Mouse (Mus musculus): Measurements from ENCODE around the gene Nenf. TPM values are rescaled to one million over a fixed set of nuclear protein-coding genes. Genes with fewer than 3 reads are reported as not detected.

Gene Nenf
- total RNA-seq, 1 experiment from 2014 or later: 7.4 TPM

DNA sequence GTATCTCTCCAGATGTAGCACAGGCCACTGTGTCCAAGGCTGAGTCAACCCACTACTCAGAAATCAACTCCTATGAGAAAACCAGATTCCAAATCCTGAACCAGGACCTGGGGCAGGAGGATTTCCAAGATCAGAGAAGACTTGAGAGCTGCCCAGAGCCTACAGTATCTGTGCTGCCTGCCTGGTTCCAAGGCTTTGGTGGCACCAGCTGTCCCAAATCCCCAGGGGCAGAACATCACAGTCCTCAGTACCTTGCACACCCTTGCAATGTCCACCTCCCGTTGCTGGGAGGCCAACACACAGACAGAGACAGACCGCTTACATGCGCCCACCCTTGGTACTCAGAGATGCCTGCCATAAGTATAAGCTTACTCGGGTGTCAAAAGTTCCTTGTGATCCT is 19.7 kb downstream of the Nenf start:
- no peak for ATAC-seq (replicated peaks in 1 of 2; ENCODE audit: insufficient read depth in 1 of 2, low FRiP score in 2 of 2, low TSS enrichment in 1 of 2, low read depth in 1 of 2, poor library complexity in 2 of 2, severe bottlenecking in 2 of 2)

DNA sequence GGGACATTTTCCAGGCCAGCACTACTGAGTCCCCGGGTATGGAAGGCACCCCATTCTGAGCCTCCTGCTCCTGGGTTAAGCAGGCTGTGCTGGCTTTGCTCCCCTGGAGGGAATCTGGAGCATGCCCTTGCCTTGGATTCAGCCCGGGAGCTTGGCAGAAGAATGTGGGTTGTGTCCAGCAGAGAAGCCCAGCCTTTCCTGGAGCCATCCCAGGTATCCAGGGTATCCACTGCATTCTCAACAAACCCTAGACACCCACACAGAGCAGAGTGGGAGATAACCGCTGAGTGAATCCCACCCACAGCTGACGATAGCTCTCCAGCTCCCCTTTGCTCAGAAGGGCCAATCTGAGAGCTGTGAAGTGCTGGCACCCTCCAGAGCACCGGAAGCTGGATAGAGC is 21.5 kb downstream of the Nenf start:
- no peak for ATAC-seq (replicated peaks in 1 of 2; ENCODE audit: insufficient read depth in 1 of 2, low FRiP score in 2 of 2, low TSS enrichment in 1 of 2, low read depth in 1 of 2, poor library complexity in 2 of 2, severe bottlenecking in 2 of 2)

DNA sequence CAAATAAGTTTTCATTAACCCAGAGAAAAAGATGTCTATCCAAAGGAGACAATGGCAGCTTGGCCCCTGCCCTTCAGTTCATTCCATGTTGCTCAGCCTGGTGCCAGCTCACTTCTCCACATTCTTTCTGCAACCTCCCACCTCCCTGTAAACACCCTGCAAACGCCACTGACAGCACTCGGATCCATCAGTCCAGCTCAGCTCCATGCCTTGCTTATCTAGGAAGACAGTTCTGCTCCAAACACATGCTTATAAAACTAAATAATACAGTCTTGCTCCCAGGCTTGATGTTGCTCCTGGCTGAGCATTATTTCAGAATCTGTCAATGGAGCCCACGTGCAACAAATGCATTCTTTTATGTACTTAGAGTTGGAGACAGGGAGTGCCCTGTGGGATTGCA is 22.2 kb downstream of the Nenf start:
- no peak for ATAC-seq (replicated peaks in 1 of 2; ENCODE audit: insufficient read depth in 1 of 2, low FRiP score in 2 of 2, low TSS enrichment in 1 of 2, low read depth in 1 of 2, poor library complexity in 2 of 2, severe bottlenecking in 2 of 2)

GRCm38 (mm10) chr1:191293996-191294795 is 23.8 kb downstream of the Nenf start:
- ATAC-seq (replicated peaks in 1 of 2; ENCODE audit: insufficient read depth in 1 of 2, low FRiP score in 2 of 2, low TSS enrichment in 1 of 2, low read depth in 1 of 2, poor library complexity in 2 of 2, severe bottlenecking in 2 of 2): no peak

GRCm38 (mm10) chr1:191293051-191293450 is 24.9 kb downstream of the Nenf start:
- no peak for ATAC-seq (replicated peaks in 1 of 2; ENCODE audit: insufficient read depth in 1 of 2, low FRiP score in 2 of 2, low TSS enrichment in 1 of 2, low read depth in 1 of 2, poor library complexity in 2 of 2, severe bottlenecking in 2 of 2)

DNA sequence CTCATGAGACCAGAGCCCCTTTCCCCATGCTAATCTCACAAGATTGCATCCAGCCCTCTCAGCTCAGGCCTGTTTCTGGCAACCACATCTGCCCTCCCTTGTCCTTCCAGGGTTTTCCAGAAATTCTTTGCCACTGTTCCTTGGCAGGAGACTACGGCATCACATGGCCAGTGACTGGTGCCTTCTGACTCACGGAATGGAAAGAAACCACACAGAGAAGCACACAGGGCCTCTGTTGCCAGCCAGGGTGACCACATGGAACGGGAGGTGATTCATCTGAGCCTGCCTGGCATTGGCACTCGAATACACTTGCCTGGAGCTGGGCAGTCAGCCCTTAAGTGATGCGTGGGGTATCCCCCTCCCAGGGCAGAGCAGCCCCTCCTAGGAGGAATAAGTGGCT is 25.6 kb downstream of the Nenf start:
- ATAC-seq (replicated peaks in 1 of 2; ENCODE audit: insufficient read depth in 1 of 2, low FRiP score in 2 of 2, low TSS enrichment in 1 of 2, low read depth in 1 of 2, poor library complexity in 2 of 2, severe bottlenecking in 2 of 2): no peak

GRCm38 (mm10) chr1:191288762-191289161 is 29.2 kb downstream of the Nenf start:
- ATAC-seq (replicated peaks in 1 of 2; ENCODE audit: insufficient read depth in 1 of 2, low FRiP score in 2 of 2, low TSS enrichment in 1 of 2, low read depth in 1 of 2, poor library complexity in 2 of 2, severe bottlenecking in 2 of 2): peak; percentile 46 to 71

DNA sequence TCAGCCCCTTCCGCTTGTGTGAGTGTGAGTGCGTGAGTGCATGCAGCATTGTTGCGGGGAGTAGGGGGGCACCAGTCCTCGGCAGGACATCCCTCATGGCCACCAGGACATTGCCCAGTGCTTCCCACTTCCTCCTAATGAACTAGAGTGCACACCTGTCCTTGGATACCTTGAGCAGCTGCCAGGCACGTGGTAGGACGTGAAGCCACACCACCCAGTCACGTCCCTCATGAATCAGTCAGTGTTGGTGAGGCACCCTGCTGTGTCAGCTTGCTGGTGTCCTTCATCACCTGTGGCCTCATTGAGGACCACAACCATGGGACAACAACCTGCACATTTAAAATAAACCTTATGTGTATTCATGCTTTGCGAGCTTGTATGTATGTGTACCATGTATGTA is 33.5 kb downstream of the Nenf start:
- no peak for ATAC-seq (replicated peaks in 1 of 2; ENCODE audit: insufficient read depth in 1 of 2, low FRiP score in 2 of 2, low TSS enrichment in 1 of 2, low read depth in 1 of 2, poor library complexity in 2 of 2, severe bottlenecking in 2 of 2)

DNA sequence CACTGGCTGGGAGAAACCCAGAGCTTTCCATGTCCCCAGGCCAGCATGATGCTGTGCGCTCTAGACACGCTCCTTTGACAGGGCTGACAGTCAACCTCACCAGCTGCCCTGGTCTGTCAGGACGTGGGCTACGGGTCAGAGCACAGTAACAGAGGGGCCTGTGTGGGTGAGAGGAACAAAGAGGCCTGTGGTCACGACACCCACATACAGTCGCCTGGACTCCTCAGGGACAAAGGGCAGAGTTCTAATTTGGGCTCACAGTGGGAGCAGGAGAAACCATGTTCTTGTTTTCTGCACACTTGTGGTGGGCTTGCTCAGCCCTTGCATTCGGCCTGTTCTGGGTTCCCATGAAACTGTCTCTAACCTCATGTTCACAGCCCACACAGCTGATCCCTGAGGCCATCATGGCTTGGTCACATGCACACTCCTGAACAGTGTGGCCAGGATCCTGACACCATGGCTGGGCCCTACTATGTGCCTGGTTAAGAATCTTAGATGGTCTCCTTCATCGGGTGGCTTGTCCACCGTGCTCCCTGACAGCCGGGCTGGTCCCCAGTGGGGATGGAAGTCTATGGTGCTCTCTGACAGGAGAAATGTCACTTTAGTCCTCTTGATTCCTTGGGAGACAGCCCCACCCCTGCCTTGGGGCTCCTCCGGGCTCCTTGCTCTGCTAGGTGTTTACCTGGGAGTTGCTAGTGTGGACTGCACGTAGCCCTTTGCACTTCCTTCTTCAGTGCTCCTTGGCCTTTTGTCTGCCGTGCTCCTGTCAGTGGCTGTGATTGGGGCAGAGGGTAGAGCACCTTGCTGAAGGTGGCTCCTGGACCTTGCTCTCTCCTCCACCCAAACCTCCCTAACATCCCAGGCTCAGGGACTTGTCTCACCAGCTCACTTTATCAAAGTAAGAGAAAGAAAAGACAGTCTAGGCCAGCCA is 34.6 kb downstream of the Nenf start:
- no peak for ATAC-seq (replicated peaks in 1 of 2; ENCODE audit: insufficient read depth in 1 of 2, low FRiP score in 2 of 2, low TSS enrichment in 1 of 2, low read depth in 1 of 2, poor library complexity in 2 of 2, severe bottlenecking in 2 of 2)

- no peak for ATAC-seq (replicated peaks in 1 of 2; ENCODE audit: insufficient read depth in 1 of 2, low FRiP score in 2 of 2, low TSS enrichment in 1 of 2, low read depth in 1 of 2, poor library complexity in 2 of 2, severe bottlenecking in 2 of 2)
These were observed 35.7 kb downstream of the Nenf start for GRCm38 (mm10) chr1:191282319-191282718.

DNA sequence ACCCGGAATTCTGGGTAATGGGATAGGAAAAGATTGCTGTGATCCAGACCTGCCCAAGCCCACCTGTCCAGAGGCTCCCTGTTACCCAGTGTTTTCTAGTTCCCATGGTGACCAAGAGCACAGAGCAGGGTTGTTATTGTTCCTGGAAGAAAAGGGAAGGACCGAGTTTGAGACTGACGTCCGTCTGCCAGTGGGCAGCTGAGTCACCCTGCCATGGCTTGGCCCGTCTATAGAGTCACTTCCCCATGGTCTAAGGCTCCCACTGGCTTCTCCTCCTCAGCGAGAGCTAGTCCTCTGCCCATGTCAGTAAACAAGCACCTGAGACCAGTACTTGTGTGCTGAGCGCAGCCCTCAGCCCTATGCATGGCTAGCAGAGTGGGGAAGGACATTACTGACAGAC is 36.8 kb downstream of the Nenf start:
- ATAC-seq (replicated peaks in 1 of 2; ENCODE audit: insufficient read depth in 1 of 2, low FRiP score in 2 of 2, low TSS enrichment in 1 of 2, low read depth in 1 of 2, poor library complexity in 2 of 2, severe bottlenecking in 2 of 2): peak; percentile 85 to 96

- no peak for ATAC-seq (replicated peaks in 1 of 2; ENCODE audit: insufficient read depth in 1 of 2, low FRiP score in 2 of 2, low TSS enrichment in 1 of 2, low read depth in 1 of 2, poor library complexity in 2 of 2, severe bottlenecking in 2 of 2)
These were observed 39.7 kb downstream of the Nenf start for GRCm38 (mm10) chr1:191278324-191278723.

- peak in 1 of 2 experiments; percentile 47; a peak in 1 of 4 replicates for ATAC-seq (replicated peaks in 1 of 2; ENCODE audit: insufficient read depth in 1 of 2, low FRiP score in 2 of 2, low TSS enrichment in 1 of 2, low read depth in 1 of 2, poor library complexity in 2 of 2, severe bottlenecking in 2 of 2)
These were observed 40.4 kb downstream of the Nenf start for GRCm38 (mm10) chr1:191277549-191278059.

DNA sequence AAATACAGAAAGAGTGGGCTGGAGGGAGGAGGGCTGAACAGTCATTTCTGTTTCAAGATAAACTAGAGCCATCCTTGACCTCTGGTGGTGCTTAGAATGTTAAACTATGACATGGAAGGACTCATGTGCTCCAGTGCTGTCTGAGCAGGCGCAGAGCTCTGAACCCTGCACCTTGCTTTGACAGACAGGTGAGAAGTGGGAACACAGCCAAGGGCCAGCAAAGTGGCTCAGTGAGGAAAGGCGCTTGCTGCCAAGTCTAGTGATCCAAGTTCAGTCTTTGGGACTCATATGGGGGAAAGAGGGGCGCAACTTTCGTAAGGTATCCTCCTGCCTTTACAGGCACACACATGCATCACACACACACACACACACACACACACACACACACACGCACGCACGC is 41.8 kb downstream of the Nenf start:
- ATAC-seq (replicated peaks in 1 of 2; ENCODE audit: insufficient read depth in 1 of 2, low FRiP score in 2 of 2, low TSS enrichment in 1 of 2, low read depth in 1 of 2, poor library complexity in 2 of 2, severe bottlenecking in 2 of 2): no peak

GRCm38 (mm10) chr1:191275527-191275926 is 42.5 kb downstream of the Nenf start:
- ATAC-seq (replicated peaks in 1 of 2; ENCODE audit: insufficient read depth in 1 of 2, low FRiP score in 2 of 2, low TSS enrichment in 1 of 2, low read depth in 1 of 2, poor library complexity in 2 of 2, severe bottlenecking in 2 of 2): peak; percentile 83 to 89

GRCm38 (mm10) chr1:191272660-191273059 is 45.3 kb downstream of the Nenf start:
- ATAC-seq (replicated peaks in 1 of 2; ENCODE audit: insufficient read depth in 1 of 2, low FRiP score in 2 of 2, low TSS enrichment in 1 of 2, low read depth in 1 of 2, poor library complexity in 2 of 2, severe bottlenecking in 2 of 2): no peak

DNA sequence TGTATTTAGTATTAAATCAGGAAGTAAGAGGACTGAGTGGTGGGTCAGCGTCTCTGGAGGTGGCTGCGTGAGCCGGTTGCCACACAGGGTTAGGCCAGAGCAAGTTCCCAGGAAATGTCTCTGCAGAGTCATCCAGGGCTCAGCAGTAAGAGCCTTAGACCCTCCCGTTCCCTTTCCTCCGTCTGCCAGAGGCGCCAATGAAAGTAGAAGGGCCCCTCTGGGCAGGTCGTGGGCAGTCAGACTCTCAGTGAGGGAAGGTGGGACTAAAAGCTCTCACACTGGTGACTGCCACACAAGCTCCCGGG is 48.4 kb downstream of the Nenf start:
- peak; percentile 81 to 85 for ATAC-seq (replicated peaks in 1 of 2; ENCODE audit: insufficient read depth in 1 of 2, low FRiP score in 2 of 2, low TSS enrichment in 1 of 2, low read depth in 1 of 2, poor library complexity in 2 of 2, severe bottlenecking in 2 of 2)
